Mouse (Mus musculus): Measurements from ENCODE around the gene Ly6g6f.

DNA sequence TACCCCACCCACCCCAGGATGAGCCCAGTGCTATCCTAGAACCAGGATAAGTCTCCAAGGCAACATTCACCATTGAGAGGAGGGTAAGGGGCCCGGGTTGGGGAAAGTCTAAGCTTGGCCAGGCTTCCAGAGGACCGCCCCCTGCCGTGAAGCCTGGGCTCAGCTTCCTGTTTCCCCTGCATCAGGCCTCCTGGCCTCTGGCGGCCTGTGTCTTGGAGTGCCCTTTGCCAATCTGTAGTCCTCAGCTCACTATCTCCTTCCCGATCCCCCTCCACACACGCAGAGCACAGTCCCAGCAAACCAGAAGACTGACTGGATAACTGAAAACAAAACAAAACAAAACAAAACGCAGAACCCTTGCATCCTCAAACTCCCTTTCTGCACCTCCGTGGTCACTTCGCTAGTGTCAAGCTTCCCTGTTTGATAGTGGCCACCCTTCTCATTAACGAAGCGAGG is 35.8 kb downstream of the Ly6g6f start, which contains the start of gene Clic1:
- TF ChIP-seq CTCF (IDR thresholded peaks at IDR 0.05; ENCODE audit: low read depth, low read length) (no peak), GATA1 (IDR thresholded peaks at IDR 0.05; ENCODE audit: borderline replicate concordance, low read length) (no peak), TAL1 (conservative IDR thresholded peaks at IDR 0.05; ENCODE audit: low read depth, low read length) (no peak), GATA2 (IDR thresholded peaks at IDR 0.05; ENCODE audit: borderline replicate concordance, low read depth, low read length) (no peak), POLR2AphosphoS5 (IDR thresholded peaks at IDR 0.05; ENCODE audit: insufficient replicate concordance, low read depth, low read length) (no peak)

Data from G1E (cell line).